Mouse (Mus musculus) embryonic fibroblast, embryonic 13.5 days (primary cell): ENCODE data around the gene Gm39653. TPM values are rescaled to one million over a fixed set of nuclear protein-coding genes. Genes with fewer than 3 reads are reported as not detected.

ENCODE experiments used
- H3K27ac ChIP-seq: 2 replicates; pipeline ENCODE4 v1.5.1; 2012; ENCODE audit warnings: low read length, control low read depth, inconsistent platforms; ENCODE audit not compliant: insufficient read depth
- H3K4me1 ChIP-seq: 2 replicates; pipeline ENCODE4 v1.6.1; 2011; ENCODE audit warnings: low read length; ENCODE audit not compliant: control insufficient read depth, insufficient read depth
- H3K4me3 ChIP-seq: 2 replicates; pipeline ENCODE4 v1.5.1; 2011; ENCODE audit warnings: mild to moderate bottlenecking, control low read depth, low read length; ENCODE audit not compliant: insufficient read depth
- CTCF ChIP-seq: IDR thresholded peaks from 2 replicates; pipeline ENCODE4 v1.5.1; 2011; ENCODE audit warnings: mild to moderate bottlenecking, control low read depth, low read length, moderate library complexity, borderline replicate concordance; ENCODE audit not compliant: insufficient read depth
- POLR2A ChIP-seq: IDR thresholded peaks from 2 replicates; pipeline ENCODE4 v1.6.1; 2011; ENCODE audit warnings: low read depth, mild to moderate bottlenecking, control low read depth, low read length, moderate library complexity
- polyA plus RNA-seq: library from polyadenylated mRNA; stranded (reverse); fragments of >200 nt; gene quantifications from 2 replicates; pipeline ENCODE4 v1.2.4, GENCODE M21; 2011; ENCODE audit warnings: low read depth; ENCODE audit not compliant: missing spikeins, insufficient read length

The Gm39653 gene
- polyA plus RNA-seq, 1 experiment, result not detected

GRCm38 (mm10) chr1:63668852-63669160, 53.0 kb downstream of the Gm39653 start:
- Histone ChIP-seq H3K4me1 (no peaks in the 10 kb centered on the region), H3K4me3 (no peak overlapping the region), H3K27ac (no peak overlapping the region)
- no peak for TF ChIP-seq POLR2A
- no peak for TF ChIP-seq CTCF

Other genes starting within 250 kb of the Gm39653 start
- 43.6 and 54.1 TPM in 2 replicates for gene Adam23, start 170.1 kb upstream of the Gm39653 start, polyA plus RNA-seq
- gene Dytn, start 71.0 kb downstream of the Gm39653 start, polyA plus RNA-seq, result not detected in 2 replicates
- not detected in 2 replicates for gene Mdh1b, start 114.3 kb downstream of the Gm39653 start, polyA plus RNA-seq
- gene Fastkd2, start 114.6 kb downstream of the Gm39653 start, polyA plus RNA-seq, result 26.1 and 32.1 TPM in 2 replicates
- gene 4933402D24Rik, start 153.3 kb downstream of the Gm39653 start, polyA plus RNA-seq, result not detected in 2 replicates